Mouse (Mus musculus): Measurements from ENCODE around the gene Olfr926.
"Not testable (repeated sequence)": the region's sequence is repeated elsewhere in the genome, so short reads cannot be mapped to it uniquely, and the experiment has no call there.

Olfr926 gene

GRCm38 (mm10) chr9:38876826-38877225 is at the start of gene Olfr926:
Gene Olfr926, plus strand, starts transcription at chr9:38877126.
- no peak for DNase-seq (ENCODE audit: low read depth, low spot score)

- DNase-seq (ENCODE audit: low read depth, low spot score), result no peak
Observed at GRCm38 (mm10) chr9:38833027-38833426, 43.9 kb upstream of the Olfr926 start.

- DNase-seq (ENCODE audit: low read depth, low spot score), result no peak
Observed at GRCm38 (mm10) chr9:38844149-38844548, 32.8 kb upstream of the Olfr926 start, which contains the start of gene Olfr924. Gene Olfr924, plus strand, starts transcription at chr9:38844449.

GRCm38 (mm10) chr9:38854760-38855159 is 22.2 kb upstream of the Olfr926 start, which contains the start of gene Olfr26:
Gene Olfr26, plus strand, starts transcription at chr9:38855060.
- no peak for DNase-seq (ENCODE audit: low read depth, low spot score)

- not testable (repeated sequence) for DNase-seq (ENCODE audit: low read depth, low spot score)
Observed at GRCm38 (mm10) chr9:38874880-38875279, 2.0 kb upstream of the Olfr926 start.

Measured in mesoderm, embryonic 11.5 days (tissue).